Mouse (Mus musculus) gastrocnemius, postnatal 25 days (tissue): ENCODE results near the gene 2410002F23Rik. TPM values are rescaled to one million over a fixed set of nuclear protein-coding genes. Genes with fewer than 3 reads are reported as not detected.
"Not testable (repeated sequence)": the region's sequence is repeated elsewhere in the genome, so short reads cannot be mapped to it uniquely, and the experiment has no call there.

Experiments used
- DNase-seq: peaks from one replicate; pipeline ENCODE4 v3.0.0; 2022
- total RNA-seq, 2 experiments: library from RNA; stranded (reverse); gene quantifications; 1 replicate in 1 of 2; 2 replicates in 1 of 2; pipeline ENCODE4 v1.2.3; 2021

2410002F23Rik gene
- total RNA-seq, 2 experiments from 2014 or later, result 6.1 to 8.0 TPM

- peak; percentile 77 for DNase-seq
Measured at GRCm38 (mm10) chr7:44262791-44263643, 16.5 kb downstream of the 2410002F23Rik start.

GRCm38 (mm10) chr7:44268117-44268516 is 21.6 kb downstream of the 2410002F23Rik start:
- DNase-seq, result no peak

DNA sequence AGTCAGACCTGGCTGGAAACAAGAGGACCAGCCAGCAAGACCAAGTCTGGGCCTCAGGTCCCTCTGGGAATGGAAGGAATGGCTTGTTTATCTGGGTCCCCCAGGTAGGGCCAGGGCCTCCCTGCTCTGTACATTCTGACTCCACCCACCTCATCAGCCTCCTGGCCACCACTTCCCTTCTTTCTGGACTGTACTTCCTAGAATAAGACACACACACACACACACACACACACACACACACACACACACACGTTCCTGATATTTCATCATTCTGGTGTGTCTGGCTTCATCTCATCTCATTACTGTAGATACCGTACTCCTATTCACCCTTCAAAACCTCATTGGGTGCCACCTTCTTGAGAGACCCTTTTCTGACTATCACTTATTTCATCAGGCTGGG is 22.9 kb downstream of the 2410002F23Rik start:
- no peak for DNase-seq

- no peak for DNase-seq
Measured at GRCm38 (mm10) chr7:44271309-44271708, 24.8 kb downstream of the 2410002F23Rik start.

DNA sequence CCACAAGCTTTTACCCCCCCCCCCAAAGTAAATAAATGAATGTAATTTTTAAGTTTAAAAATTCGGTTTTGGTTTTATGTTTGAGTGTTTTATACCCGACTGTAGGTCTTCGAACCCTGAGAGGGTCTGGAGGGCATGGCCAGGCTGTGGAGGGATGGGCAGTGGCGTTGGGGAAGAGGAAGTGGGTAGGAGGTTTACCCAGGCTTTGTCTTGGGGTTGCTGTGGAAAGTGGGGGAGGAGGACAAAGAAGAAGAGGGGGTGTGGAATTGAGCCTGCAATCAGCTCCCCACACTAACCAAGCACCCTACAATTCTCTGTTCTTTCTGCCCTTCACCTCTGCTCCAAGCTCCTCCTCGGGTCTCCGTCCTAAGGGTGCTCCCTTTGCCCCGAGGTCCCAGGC is 26.0 kb downstream of the 2410002F23Rik start:
- DNase-seq, result no peak

- no peak for DNase-seq
Measured at GRCm38 (mm10) chr7:44273446-44273845, 26.9 kb downstream of the 2410002F23Rik start.

DNA sequence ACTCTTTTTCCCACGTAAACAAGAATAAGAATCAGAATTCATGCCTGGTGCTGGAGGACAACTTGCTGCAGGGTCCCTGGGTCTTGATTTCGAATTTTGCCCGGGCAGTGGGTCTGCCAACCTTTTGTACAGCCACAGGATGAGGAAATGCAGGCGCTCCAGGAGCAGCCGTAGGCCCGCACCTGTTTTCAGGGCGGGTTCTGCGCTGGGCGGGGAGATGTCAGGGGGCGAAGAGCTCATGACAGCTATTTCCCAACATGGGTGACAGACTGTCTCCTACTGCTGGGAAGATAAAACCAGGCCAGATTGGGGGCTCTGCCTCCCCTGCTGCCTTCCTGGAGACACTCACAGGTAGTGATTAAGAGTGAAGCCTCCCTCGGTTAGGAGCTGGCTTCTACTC is 27.6 kb downstream of the 2410002F23Rik start:
- DNase-seq, result no peak

DNA sequence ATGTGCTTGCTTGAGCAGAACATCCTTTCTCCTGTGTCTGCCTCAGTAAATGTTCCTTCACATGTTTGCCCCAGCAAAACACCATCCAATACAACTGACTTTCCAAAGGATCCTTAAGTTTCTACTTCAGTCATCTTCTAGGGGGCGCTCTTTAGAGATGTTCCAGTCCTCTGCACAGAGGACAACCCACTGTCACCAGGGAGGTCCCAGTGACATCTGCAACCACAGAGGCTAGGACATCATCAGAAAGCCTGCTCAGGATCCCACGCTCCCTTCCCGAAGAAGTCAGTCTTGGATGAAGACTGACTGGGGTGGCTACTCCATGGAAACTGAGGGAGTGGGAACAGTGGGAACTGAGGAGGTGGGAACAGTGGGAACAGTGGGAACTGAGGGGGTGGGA is 29.0 kb downstream of the 2410002F23Rik start:
- DNase-seq, result no peak

DNA sequence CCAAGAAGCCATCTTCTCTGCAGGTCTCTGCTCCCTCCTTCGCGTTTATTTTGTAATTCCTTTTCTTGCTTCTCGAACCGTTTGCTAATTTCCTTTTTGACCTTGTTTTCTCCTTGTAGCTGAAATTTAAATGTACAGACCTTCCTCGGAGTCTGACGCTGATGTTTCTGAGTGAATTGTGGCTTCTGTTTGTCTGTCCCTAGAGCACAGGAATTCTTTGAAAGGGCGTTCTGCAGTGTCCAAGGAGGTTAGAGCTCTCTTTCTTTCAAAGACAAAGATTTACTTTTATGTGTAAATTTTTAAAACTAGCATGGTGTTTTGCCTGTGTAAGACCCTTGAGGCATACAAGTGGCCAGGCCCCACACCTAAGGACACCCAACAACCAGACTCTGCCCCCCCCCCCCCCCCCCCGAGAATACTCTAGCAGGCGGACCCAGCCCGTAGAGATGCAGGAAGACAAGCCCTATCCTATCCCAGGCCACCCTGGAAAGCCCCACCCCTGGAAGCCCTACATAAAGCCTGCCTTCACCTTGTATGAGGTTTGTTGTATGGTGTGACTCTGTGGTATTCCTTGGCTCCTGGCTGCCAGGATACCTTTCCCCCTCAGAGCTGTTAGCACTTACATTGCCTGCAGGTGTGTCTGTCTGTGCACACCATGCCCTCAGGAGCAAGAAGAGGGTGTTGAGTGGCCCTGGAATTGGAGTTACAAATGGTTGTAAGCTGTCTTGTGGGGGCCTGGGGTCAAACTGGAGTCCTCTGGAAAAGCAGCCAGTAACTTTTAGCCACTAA is 30.1 kb downstream of the 2410002F23Rik start:
- DNase-seq, result no peak

DNA sequence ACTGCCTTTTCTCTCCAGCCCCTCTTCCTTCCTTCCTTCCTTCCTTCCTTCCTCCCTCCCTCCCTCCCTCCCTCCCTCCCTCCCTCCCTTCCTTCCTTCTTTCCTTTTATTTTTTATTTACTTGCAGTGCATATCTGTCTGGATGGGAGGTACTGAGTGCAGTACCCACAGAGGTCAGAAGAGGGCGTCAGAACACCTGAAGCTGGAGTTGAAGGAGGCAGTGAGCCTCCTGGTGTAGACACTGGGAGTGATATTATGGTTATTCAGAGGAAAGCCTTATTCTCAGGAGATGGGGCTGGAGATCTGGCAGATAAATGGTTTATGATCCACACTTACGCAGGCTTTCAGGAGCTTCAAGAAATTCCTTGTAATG is 30.7 kb downstream of the 2410002F23Rik start:
- DNase-seq, result no peak

DNA sequence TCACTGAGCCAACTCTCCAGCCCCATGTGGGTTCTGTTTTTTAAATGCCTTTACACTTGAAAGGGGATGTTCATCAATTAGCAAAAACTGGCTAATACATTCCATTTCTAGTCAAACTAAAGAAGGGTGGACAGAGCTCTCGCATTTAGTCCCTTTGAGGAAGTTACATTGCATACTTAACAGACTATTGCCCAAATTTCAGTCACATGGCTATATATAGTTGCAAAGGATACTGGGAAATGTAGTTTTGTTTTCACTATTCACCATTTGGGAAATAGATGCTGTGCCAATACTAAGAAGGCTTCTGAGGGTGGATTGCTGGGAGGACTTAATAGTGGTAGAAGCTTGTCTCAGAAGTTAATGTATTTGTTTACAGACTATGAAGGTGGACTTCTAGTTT is 34.4 kb downstream of the 2410002F23Rik start:
- DNase-seq, result no peak

DNA sequence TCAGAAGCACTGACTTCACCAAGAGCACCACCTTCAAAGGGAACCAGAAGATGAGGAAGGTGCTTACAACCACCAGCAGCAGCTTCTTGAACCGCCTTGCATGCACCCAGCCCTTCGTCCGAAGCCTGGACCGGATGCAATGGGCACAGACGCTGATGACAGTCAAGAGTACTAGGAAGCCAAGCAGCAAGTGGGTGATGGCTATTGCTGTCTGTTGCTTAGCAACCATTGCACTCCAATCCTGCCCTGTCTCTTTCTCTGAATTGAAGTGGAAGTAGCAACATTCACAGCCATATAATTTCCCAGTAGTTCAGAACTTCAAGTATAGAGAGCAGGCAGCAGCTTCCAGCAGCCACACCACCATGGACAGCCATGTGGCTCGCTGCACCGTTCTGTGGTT is 35.1 kb downstream of the 2410002F23Rik start:
- no peak for DNase-seq

DNA sequence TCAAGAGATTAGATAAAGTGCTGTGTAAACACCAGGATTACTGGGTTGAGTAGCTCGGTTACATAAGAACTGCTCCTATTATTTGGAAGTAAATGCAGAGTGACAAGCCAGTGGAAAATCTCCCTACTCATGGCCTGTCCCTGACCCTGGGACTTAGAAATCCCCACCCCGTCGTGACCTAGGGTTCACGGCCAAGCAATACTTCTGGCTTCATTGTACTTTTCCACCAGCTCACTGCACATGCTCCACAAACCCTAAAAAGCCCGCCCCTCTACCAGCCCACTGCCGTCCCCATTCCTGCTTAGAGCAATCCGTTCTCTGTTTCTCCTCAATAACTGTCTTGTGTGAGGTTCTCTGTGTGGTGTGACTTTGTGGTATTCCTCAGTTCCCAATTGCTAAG is 41.2 kb downstream of the 2410002F23Rik start:
- DNase-seq, result no peak

DNA sequence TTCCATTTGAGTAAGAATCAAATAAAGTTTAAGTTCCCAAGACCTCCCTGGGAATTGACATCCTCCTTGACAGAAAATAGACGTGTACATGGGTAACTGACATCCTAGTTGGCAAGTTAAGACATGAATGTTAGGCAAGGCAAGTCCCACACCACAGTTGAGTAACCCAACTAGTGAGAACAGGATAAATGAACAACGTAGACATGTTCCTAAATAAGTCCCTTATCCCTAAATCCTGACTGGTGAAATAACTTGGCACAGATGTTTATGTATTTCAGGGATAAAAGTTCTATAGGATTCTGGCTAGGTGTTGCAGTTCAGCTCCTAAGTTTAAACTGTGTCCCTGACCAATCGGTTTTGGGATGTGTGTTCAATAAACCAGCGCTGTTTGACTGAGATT is 44.5 kb downstream of the 2410002F23Rik start:
- DNase-seq, result no peak

DNA sequence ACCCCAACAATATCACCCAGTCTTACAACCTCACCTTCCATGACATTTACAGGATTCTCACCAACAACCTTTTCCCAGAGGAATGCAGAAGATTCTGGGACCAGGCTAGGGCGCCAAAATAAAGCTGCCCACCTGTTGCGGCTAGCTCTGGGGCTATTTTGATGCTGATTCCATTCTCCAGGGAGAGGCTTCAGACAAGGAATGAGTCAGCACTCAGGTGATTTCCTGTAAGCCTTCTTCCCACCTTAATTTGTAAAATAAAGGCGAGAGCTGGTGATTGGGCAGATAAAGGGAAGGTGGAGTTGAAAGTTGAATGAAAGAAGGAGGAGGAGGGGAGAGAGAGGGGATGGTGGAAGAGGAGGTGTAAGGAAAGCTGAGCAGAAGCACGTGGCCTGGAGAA is 44.9 kb downstream of the 2410002F23Rik start:
- DNase-seq, result no peak

DNA sequence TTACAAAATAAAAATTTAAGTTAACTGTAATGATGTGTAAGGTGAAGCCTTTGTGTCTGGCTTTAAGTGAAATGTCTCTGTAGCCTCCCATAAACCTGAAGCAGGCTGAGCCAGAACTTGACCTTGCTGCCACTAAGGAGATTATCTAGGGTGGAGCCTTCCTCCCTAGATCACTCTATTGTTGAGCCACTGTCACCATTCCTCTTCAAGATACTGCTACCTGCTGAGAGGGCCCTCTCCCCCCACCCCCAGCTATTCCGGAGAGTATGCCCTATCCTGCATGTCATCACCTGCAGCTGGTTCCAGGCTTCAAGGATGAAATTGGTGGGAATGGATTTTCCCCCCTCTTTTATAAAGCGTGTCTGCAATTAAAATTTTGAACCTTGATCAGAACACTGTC is 51.0 kb downstream of the 2410002F23Rik start:
- not testable (repeated sequence) for DNase-seq

Other genes starting within 250 kb of the 2410002F23Rik start
- under 1 TPM; 0.19 to 0.26 TPM for gene Klk1b26, start 234.6 kb upstream of the 2410002F23Rik start, total RNA-seq
- gene Klk1b27, start 194.4 kb upstream of the 2410002F23Rik start, total RNA-seq, result not detected
- gene Klk1b21, start 144.4 kb upstream of the 2410002F23Rik start, total RNA-seq, result not detected
- gene Klk1b22, start 134.0 kb upstream of the 2410002F23Rik start, total RNA-seq, result not detected
- not detected for gene Klk1b16, start 110.0 kb upstream of the 2410002F23Rik start, total RNA-seq
- gene Klk1b24, start 58.5 kb upstream of the 2410002F23Rik start, total RNA-seq, result not detected
- gene Klk1b3, start 48.5 kb upstream of the 2410002F23Rik start, total RNA-seq, result not detected
- gene Klk1b4, start 39.3 kb upstream of the 2410002F23Rik start, total RNA-seq, result not detected
- not detected for gene Klk1b5, start 30.8 kb upstream of the 2410002F23Rik start, total RNA-seq
- not detected for gene Klk1, start 21.4 kb upstream of the 2410002F23Rik start, total RNA-seq
- not detected for gene Gm36864, start 10.5 kb upstream of the 2410002F23Rik start, total RNA-seq
- gene 1700028J19Rik, start within 50 bp of the 2410002F23Rik start, total RNA-seq, result under 1 TPM; 0.36 to 0.43 TPM
- gene Acp4, start 10.7 kb downstream of the 2410002F23Rik start, total RNA-seq, result not detected
- not detected for gene Gm15517, start 14.7 kb downstream of the 2410002F23Rik start, total RNA-seq
- gene Clec11a, start 60.2 kb downstream of the 2410002F23Rik start, total RNA-seq, result 1 to 10 TPM; 1.9 to 2.6 TPM
- gene Shank1, start 63.5 kb downstream of the 2410002F23Rik start, total RNA-seq, result under 1 TPM; 0.49 to 0.54 TPM
- gene Syt3, start 137.4 kb downstream of the 2410002F23Rik start, total RNA-seq, result 1 to 10 TPM; 1.1 to 1.8 TPM
- gene 1700008O03Rik, start 139.1 kb downstream of the 2410002F23Rik start, total RNA-seq, result not detected
- under 1 TPM; 0.24 to 0.43 TPM for gene Lrrc4b, start 182.3 kb downstream of the 2410002F23Rik start, total RNA-seq
- gene Aspdh, start 218.7 kb downstream of the 2410002F23Rik start, total RNA-seq, result not detected
- 10 to 100 TPM; 62.8 to 69.1 TPM for gene Josd2, start 221.3 kb downstream of the 2410002F23Rik start, total RNA-seq
- 10 to 100 TPM; 41.4 to 53.2 TPM for gene Emc10, start 249.8 kb downstream of the 2410002F23Rik start, total RNA-seq
- 1 to 10 TPM; 2.5 to 2.9 TPM for gene Fam71e1, start 249.9 kb downstream of the 2410002F23Rik start, total RNA-seq